Mouse (Mus musculus): Measurements from ENCODE around the gene Zfp600.
"Not testable (repeated sequence)": the region's sequence is repeated elsewhere in the genome, so short reads cannot be mapped to it uniquely, and the experiment has no call there.

GRCm38 (mm10) chr4:146167879-146168532 is 11.4 kb downstream of the Zfp600 start:
- not testable (repeated sequence) for TF ChIP-seq CTCF (conservative IDR thresholded peaks at IDR 0.05; ENCODE audit: low read length); NANOG (IDR thresholded peaks at IDR 0.05; ENCODE audit: borderline replicate concordance, low read length)
